Mouse (Mus musculus) limb, embryonic 14.5 days (tissue): Measurements from ENCODE around the gene Dglucy. TPM values are rescaled to one million over a fixed set of nuclear protein-coding genes. Genes with fewer than 3 reads are reported as not detected.

Source experiments
- ATAC-seq: fragments of 200-750 bp; cut with Nextera tagmentation; 2 replicates; pipeline ENCODE4 v1.8.0; 2017; ENCODE audit warnings: low read depth, moderate number of reproducible peaks, moderate TSS enrichment; ENCODE audit not compliant: low FRiP score
- DNase-seq: peaks from one replicate; pipeline ENCODE4 v3.0.0-alpha.2; 2015; ENCODE audit warnings: low spot score
- H3K27ac ChIP-seq: fragments of 300-500 bp; sonication (generic); replicated peaks from 2 replicates; pipeline ENCODE4 v1.5.1; 2014; ENCODE audit warnings: low read depth, mild to moderate bottlenecking, low read length, moderate library complexity, mixed read lengths
- H3K27me3 ChIP-seq: fragments of 300-500 bp; sonication (generic); 2 replicates; pipeline ENCODE4 v1.6.1; 2014; ENCODE audit warnings: low read length, mixed read lengths; ENCODE audit not compliant: control insufficient read depth, insufficient read depth
- H3K36me3 ChIP-seq: fragments of 300-500 bp; sonication (generic); 2 replicates; pipeline ENCODE4 v1.6.1; 2014; ENCODE audit warnings: mild to moderate bottlenecking, low read length, moderate library complexity, mixed read lengths; ENCODE audit not compliant: control insufficient read depth, insufficient read depth
- H3K4me1 ChIP-seq: fragments of 300-500 bp; sonication (generic); 2 replicates; pipeline ENCODE4 v1.6.1; 2014; ENCODE audit warnings: antibody characterized with exemption, low read length, mixed read lengths; ENCODE audit not compliant: control insufficient read depth, insufficient read depth
- H3K4me2 ChIP-seq: fragments of 300-500 bp; sonication (generic); replicated peaks from 2 replicates; pipeline ENCODE4 v1.6.1; 2014; ENCODE audit warnings: low read depth, mild to moderate bottlenecking, low read length, moderate library complexity; ENCODE audit not compliant: severe bottlenecking
- H3K4me3 ChIP-seq: fragments of 300-500 bp; sonication (generic); replicated peaks from 2 replicates; pipeline ENCODE4 v1.5.1; 2014; ENCODE audit warnings: low read length
- H3K9ac ChIP-seq: fragments of 300-500 bp; sonication (generic); 2 replicates; pipeline ENCODE4 v1.6.1; 2014; ENCODE audit warnings: mild to moderate bottlenecking, low read depth, low read length, moderate library complexity; ENCODE audit not compliant: severe bottlenecking
- H3K9me3 ChIP-seq: fragments of 300-500 bp; sonication (generic); 2 replicates; pipeline ENCODE4 v1.6.1; 2016; ENCODE audit warnings: low read length; ENCODE audit not compliant: control insufficient read depth
- POLR2A ChIP-seq: fragments of 200-500 bp; IDR thresholded peaks from 2 replicates; pipeline ENCODE4 v1.8.0; 2012; ENCODE audit warnings: inconsistent platforms, mild to moderate bottlenecking, moderate library complexity, borderline replicate concordance; ENCODE audit not compliant: insufficient read depth, insufficient read length; ENCODE audit errors: extremely low read depth
- WGBS: fragments of 180-500 bp; shearing (Covaris S2); extraction: QIAGEN DNeasy Blood & Tissue Kit; methylation state at CpG from one replicate; pipeline ENCODE4 v1.1.7; 2014; 5-methylcytosine and 5-hydroxymethylcytosine counted together
- polyA plus RNA-seq, 2 experiments: library from polyadenylated mRNA; depleted of rRNA in 1 of 2; stranded (reverse) in 1 of 2; unstranded in 1 of 2; fragments of >200 nt; fragmentation: Nextera tagmentation in 1 of 2; extraction: Ambion mirVana in 1 of 2; gene quantifications; 2 replicates each; pipeline versions ENCODE4 v1.2.1 to v1.2.3; 2012 to 2014

The Dglucy gene
- polyA plus RNA-seq, 2 experiments = 2.0 to 3.1 TPM

GRCm38 (mm10) chr12:100764329-100765018 is 14.4 kb upstream of the Dglucy start:
- no peaks in the 10 kb centered on the region for H3K9me3 ChIP-seq
- ATAC-seq = no peak
- no peaks in the 10 kb centered on the region for H3K4me1 ChIP-seq
- no peak overlapping the region for H3K4me3 ChIP-seq
- no peaks in the 10 kb centered on the region for H3K27me3 ChIP-seq
- no peak for TF ChIP-seq POLR2A
- no peak overlapping the region for H3K27ac ChIP-seq
- 65% methylated on average over 13 of the region's 13 CpGs for WGBS
- H3K9ac ChIP-seq = no peak overlapping the region
- no peak overlapping the region for H3K4me2 ChIP-seq
- no peak for DNase-seq
- no peaks in the 10 kb centered on the region for H3K36me3 ChIP-seq

GRCm38 (mm10) chr12:100769871-100770270 is 9.0 kb upstream of the Dglucy start:
- no peak overlapping the region for H3K4me2 ChIP-seq
- 91% methylated on average over 6 of the region's 6 CpGs for WGBS
- no peaks in the 10 kb centered on the region for H3K27me3 ChIP-seq
- no peak for TF ChIP-seq POLR2A
- DNase-seq (no peak), ATAC-seq (no peak)
- no peak overlapping the region for H3K9ac ChIP-seq
- no peaks in the 10 kb centered on the region for H3K36me3 ChIP-seq
- no peaks in the 10 kb centered on the region for H3K4me1 ChIP-seq
- H3K9me3 ChIP-seq = no peaks in the 10 kb centered on the region
- H3K4me3 ChIP-seq = no peak overlapping the region
- H3K27ac ChIP-seq = no peak overlapping the region

- Histone ChIP-seq H3K4me3 (no peak overlapping the region), H3K4me2 (no peak overlapping the region), H3K9ac (no peak overlapping the region), H3K27ac (no peak overlapping the region), H3K36me3 (no peaks in the 10 kb centered on the region), H3K27me3 (no peaks in the 10 kb centered on the region), H3K9me3 (no peaks in the 10 kb centered on the region), H3K4me1 (no peaks in the 10 kb centered on the region)
- 81% methylated on average over 3 of the region's 3 CpGs for WGBS
- TF ChIP-seq POLR2A = no peak
- no peak for ATAC-seq
- DNase-seq = no peak
Observed at GRCm38 (mm10) chr12:100770765-100771164, 8.1 kb upstream of the Dglucy start.

DNA sequence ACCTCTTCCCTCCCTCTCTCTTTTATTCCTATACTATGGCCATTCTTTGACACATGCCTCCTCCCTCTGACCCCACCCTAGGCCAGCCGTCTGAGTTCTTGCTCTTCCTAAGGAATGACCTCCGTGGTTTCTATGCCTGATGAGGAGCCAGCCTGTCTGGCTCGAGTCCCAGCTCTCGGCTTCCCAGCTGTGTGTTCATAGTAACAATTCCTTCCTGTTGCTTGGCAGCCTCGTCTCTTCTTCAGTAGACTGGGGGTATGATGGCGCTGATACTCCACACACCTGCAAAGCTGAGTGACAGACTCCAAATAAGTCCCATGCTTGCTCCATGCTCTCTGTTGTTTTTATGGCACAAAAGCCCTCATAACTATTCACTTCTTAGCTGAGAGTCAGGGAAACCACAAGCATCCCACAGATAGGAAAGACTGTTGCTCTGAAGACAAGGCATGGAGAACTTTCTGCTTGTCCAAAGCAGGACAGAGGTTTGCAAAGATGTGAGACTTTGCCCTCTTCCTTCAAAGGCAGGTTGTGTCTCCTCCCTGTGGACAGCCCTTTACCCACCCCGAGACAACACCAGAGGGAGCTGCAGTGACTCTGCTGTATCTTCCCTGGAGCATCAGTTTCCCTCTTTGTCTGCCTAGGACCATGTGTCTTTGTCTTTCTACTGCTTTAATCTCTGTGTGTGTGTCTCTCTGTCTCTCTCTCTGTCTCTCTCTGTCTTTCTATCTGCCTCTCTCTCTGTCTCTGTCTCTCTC is 6.5 kb upstream of the Dglucy start:
- no peak overlapping the region for H3K4me3 ChIP-seq
- H3K9ac ChIP-seq = no peak overlapping the region
- no peak overlapping the region for H3K4me2 ChIP-seq
- WGBS = 41% methylated on average over 7 of the region's 7 CpGs
- H3K4me1 ChIP-seq = no peaks in the 10 kb centered on the region
- H3K9me3 ChIP-seq = no peaks in the 10 kb centered on the region
- TF ChIP-seq POLR2A = no peak
- H3K36me3 ChIP-seq = no peaks in the 10 kb centered on the region
- DNase-seq = peak; percentile 50
- H3K27me3 ChIP-seq = no peaks in the 10 kb centered on the region
- H3K27ac ChIP-seq = no peak overlapping the region
- ATAC-seq = no peak

- no peak overlapping the region for H3K4me2 ChIP-seq
- no peaks in the 10 kb centered on the region for H3K27me3 ChIP-seq
- 65% methylated on average over 7 of the region's 7 CpGs for WGBS
- no peak overlapping the region for H3K9ac ChIP-seq
- H3K27ac ChIP-seq = no peak overlapping the region
- no peak for ATAC-seq
- H3K36me3 ChIP-seq = no peaks in the 10 kb centered on the region
- peaks cover 12% of the 10 kb centered on the region for H3K4me1 ChIP-seq
- no peak for TF ChIP-seq POLR2A
- no peak for DNase-seq
- H3K4me3 ChIP-seq = no peak overlapping the region
- H3K9me3 ChIP-seq = no peaks in the 10 kb centered on the region
Observed at GRCm38 (mm10) chr12:100774756-100775155, 4.1 kb upstream of the Dglucy start.
